Comparison of ENCODE assay signal across 28 mouse cellular contexts in the genomic region with DNA sequence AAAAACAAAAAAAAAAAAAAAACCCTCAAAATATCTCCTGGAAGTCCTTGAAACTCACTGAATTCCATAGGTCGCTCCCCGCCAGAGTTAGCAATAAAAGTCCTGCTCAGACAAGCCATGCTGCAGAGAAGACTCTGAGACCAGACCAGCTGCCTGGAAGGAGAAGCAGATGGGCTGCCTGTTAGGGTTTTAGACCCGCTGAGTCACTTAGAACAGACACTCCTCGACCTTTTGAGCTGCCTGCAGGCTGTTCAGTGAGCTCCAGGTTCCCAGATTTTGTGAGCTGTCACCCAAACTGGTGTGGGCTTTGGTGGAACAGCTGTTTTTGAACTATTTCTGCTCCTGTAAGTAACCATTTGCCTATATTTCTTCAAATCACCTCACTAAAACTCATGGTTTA. TPM values are rescaled to one million over a fixed set of nuclear protein-coding genes. Genes with fewer than 3 reads are reported as not detected.
DNase-seq lines count a peak whose midpoint lies in the region; ATAC-seq and TF ChIP-seq lines count a peak whose summit lies in the region.
"Had no signal": no experiment of that assay in that cellular context is flagged by ENCODE, and none has a peak within 500 bp of the region (broad histone marks: within the 10 kb centered on the region; RNA-seq: fewer than 3 reads in every experiment).

No protein-coding gene starts in this region.

- H3K9me3 ChIP-seq in heart, embryonic 10.5 days = no peaks in the 10 kb centered on the region
- no peaks in the 10 kb centered on the region for H3K9me3 ChIP-seq in ES-E14 (ENCODE audit: control insufficient read depth, insufficient read depth, low read depth, low read length)
- H3K9me3 ChIP-seq in stomach, postnatal 0 days (ENCODE audit: control insufficient read depth, low read length) = no peaks in the 10 kb centered on the region
- H3K9me3 ChIP-seq: embryonic facial prominence, embryonic 12.5 days; forebrain, embryonic 10.5 days; forebrain, embryonic 15.5 days; hindbrain, embryonic 15.5 days; kidney, embryonic 15.5 days had no signal

- H3K27me3 ChIP-seq in heart, embryonic 10.5 days (ENCODE audit: insufficient read depth, poor library complexity, severe bottlenecking) = no peaks in the 10 kb centered on the region
- no peaks in the 10 kb centered on the region for H3K27me3 ChIP-seq in stomach, postnatal 0 days (ENCODE audit: control insufficient read depth, insufficient read depth, low read length)
- H3K27me3 ChIP-seq: embryonic facial prominence, embryonic 12.5 days; forebrain, embryonic 15.5 days; hindbrain, embryonic 15.5 days had no signal

- H3K4me1 ChIP-seq in heart, embryonic 10.5 days = no peaks in the 10 kb centered on the region
- peaks cover 2 to 9% of the 10 kb centered on the region in 2 experiments; a peak in 3 of 4 replicates for H3K4me1 ChIP-seq in ES-E14 (ENCODE audit: control insufficient read depth in 2 of 2, insufficient read depth in 2 of 2, low read length in 2 of 2, poor library complexity in 1 of 2)
- no peaks in the 10 kb centered on the region for H3K4me1 ChIP-seq in stomach, postnatal 0 days (replicated peaks; ENCODE audit: control insufficient read depth, insufficient read depth)
- H3K4me1 ChIP-seq: embryonic facial prominence, embryonic 12.5 days; forebrain, embryonic 10.5 days; forebrain, embryonic 15.5 days; hindbrain, embryonic 15.5 days; kidney, embryonic 15.5 days had no signal

- no peak for TF ChIP-seq CTCF in stomach, postnatal 0 days (IDR thresholded peaks at IDR 0.05; ENCODE audit: low read depth)

- H3K27ac ChIP-seq in heart, embryonic 10.5 days = no peak overlapping the region
- H3K27ac ChIP-seq in ES-E14 (ENCODE audit: insufficient read depth, low read depth, low read length, poor library complexity, severe bottlenecking) = no peak overlapping the region; the same call in 1 of the 2 replicates
- no peak overlapping the region for H3K27ac ChIP-seq in stomach, postnatal 0 days (replicated peaks)
- H3K27ac ChIP-seq: embryonic facial prominence, embryonic 12.5 days; forebrain, embryonic 10.5 days; forebrain, embryonic 15.5 days; hindbrain, embryonic 15.5 days; kidney, embryonic 15.5 days; liver, embryonic 14.5 days; macrophage had no signal

- H3K9ac ChIP-seq in ES-E14 (ENCODE audit: insufficient read depth, low read depth, low read length, poor library complexity, severe bottlenecking) = no peak overlapping the region
- no peak overlapping the region for H3K9ac ChIP-seq in stomach, postnatal 0 days (ENCODE audit: low read length)
- H3K9ac ChIP-seq: embryonic facial prominence, embryonic 12.5 days; forebrain, embryonic 15.5 days; hindbrain, embryonic 15.5 days; kidney, embryonic 15.5 days; liver, embryonic 14.5 days had no signal

- TF ChIP-seq EP300 in stomach, postnatal 0 days (optimal IDR thresholded peaks at IDR 0.05) = no peak

- no peaks in the 10 kb centered on the region for H3K36me3 ChIP-seq in heart, embryonic 10.5 days
- H3K36me3 ChIP-seq in ES-E14 (ENCODE audit: control insufficient read depth, insufficient read depth, low read length, poor library complexity, severe bottlenecking) = no peaks in the 10 kb centered on the region
- no peaks in the 10 kb centered on the region for H3K36me3 ChIP-seq in stomach, postnatal 0 days (ENCODE audit: control insufficient read depth, insufficient read depth, low read length)
- H3K36me3 ChIP-seq: embryonic facial prominence, embryonic 12.5 days; forebrain, embryonic 10.5 days; forebrain, embryonic 15.5 days; hindbrain, embryonic 15.5 days; kidney, embryonic 15.5 days had no signal

- in situ Hi-C loops in ES-E14 (cut with MboI; ENCODE audit: low sequenced_read_pairs in 2 of 2, unreplicated experiment in 2 of 2) = no loop called here

- no peak overlapping the region for H3K4me3 ChIP-seq in heart, embryonic 10.5 days
- H3K4me3 ChIP-seq in ES-E14 (ENCODE audit: insufficient read depth in 1 of 2, low read depth in 1 of 2, low read length in 2 of 2, poor library complexity in 1 of 2, severe bottlenecking in 1 of 2) = no peak overlapping the region
- H3K4me3 ChIP-seq in stomach, postnatal 0 days (ENCODE audit: low read depth, low read length) = no peak overlapping the region
- H3K4me3 ChIP-seq: embryonic facial prominence, embryonic 12.5 days; forebrain, embryonic 10.5 days; forebrain, embryonic 15.5 days; hindbrain, embryonic 15.5 days; kidney, embryonic 15.5 days had no signal

- peak; percentile 56 for DNase-seq in heart, embryonic 10.5 days (ENCODE audit: low spot score)
- no peak for DNase-seq in heart, adult 18-20 months
- peak; percentile 38 for DNase-seq in 416B (ENCODE audit: low read depth)
- DNase-seq in ES-E14 (ENCODE audit: low read depth, low spot score) = no peak
- DNase-seq in retina, embryonic 14.5 days (ENCODE audit: low spot score) = peak; percentile 39
- DNase-seq in stomach, postnatal 0 days (ENCODE audit: low spot score) = no peak
- DNase-seq in ovary, postnatal 14 days (ENCODE audit: low spot score) = no peak
- DNase-seq: adrenal gland, postnatal 25 days; cerebellum, adult 11-12 months; cerebellum, adult 9-11 months; gastrocnemius, postnatal 36 days; heart, postnatal 36 days; kidney, adult 18-20 months; kidney, postnatal 25 days; liver; lung, adult 2 months; lung, postnatal 10 days; thymus, postnatal 25 days had no signal

- H3K4me2 ChIP-seq in stomach, postnatal 0 days (replicated peaks; ENCODE audit: low read depth) = no peak overlapping the region
- H3K4me2 ChIP-seq: embryonic facial prominence, embryonic 12.5 days; forebrain, embryonic 15.5 days; heart, embryonic 11.5 days; hindbrain, embryonic 15.5 days; kidney, embryonic 15.5 days had no signal

- ATAC-seq in stomach, postnatal 0 days (ENCODE audit: low FRiP score, low TSS enrichment) = no peak
- ATAC-seq: forebrain, embryonic 15.5 days; midbrain, embryonic 16.5 days had no signal

- WGBS in heart, embryonic 10.5 days = 68% methylated on average over 4 of the region's 4 CpGs
- 68% methylated on average over 4 of the region's 4 CpGs for WGBS in stomach, postnatal 0 days

TF ChIP-seq in ES-E14, 5 proteins besides CTCF, POLR2A, EP300 and RAD21:
- TF ChIP-seq HCFC1 (IDR thresholded peaks at IDR 0.05; ENCODE audit: borderline replicate concordance, insufficient read depth, low read length) (no peak), ZNF384 (IDR thresholded peaks at IDR 0.05; ENCODE audit: low read depth, low read length) (peak; percentile 56; the same call in 1 of the 2 replicates)

RNA-seq across cellular contexts. Expression of a gene that starts 9.0 kb away (rescaled TPM):
- polyA plus RNA-seq in heart, embryonic 10.5 days (2016; fragmentation: Nextera tagmentation; extraction: Ambion mirVana) = 8.0 and 9.7 TPM in 2 replicates
- 10 to 100 TPM; 16.2 to 18.9 TPM for total RNA-seq in heart, adult 18-20 months (2021)
- 12.2 and 20.6 TPM in 2 replicates for total RNA-seq in ES-E14 (2012; rRNA removed)
- polyA plus RNA-seq in stomach, postnatal 0 days (2015; fragmentation: Nextera tagmentation; extraction: Ambion mirVana) = 12.7 and 12.9 TPM in 2 replicates

RNA-seq across cellular contexts. Expression of a gene that starts 17.9 kb away (rescaled TPM):
- 4.2 and 6.8 TPM in 2 replicates for polyA plus RNA-seq in heart, embryonic 10.5 days (2016; fragmentation: Nextera tagmentation; extraction: Ambion mirVana)
- 1 to 10 TPM; 1.7 to 2.4 TPM for total RNA-seq in heart, adult 18-20 months (2021)
- total RNA-seq in ES-E14 (2012; rRNA removed) = 3.5 and 4.2 TPM in 2 replicates
- 1.5 TPM in 2 replicates for polyA plus RNA-seq in stomach, postnatal 0 days (2015; fragmentation: Nextera tagmentation; extraction: Ambion mirVana)
- total RNA-seq: neutrophil, adult 5-6 weeks had no signal

Comparison
In these comparisons a context has a peak if more than half of its experiments do, and no peak if none do; other contexts are left out.
1. DNase-seq: peak in heart, embryonic 10.5 days (single experiment), 416B (single experiment) and retina, embryonic 14.5 days (single experiment); none in heart, adult 18-20 months (0 of 2), ES-E14 (single experiment), stomach, postnatal 0 days (single experiment) and ovary, postnatal 14 days (single experiment).